Mouse (Mus musculus) G1E (cell line): ENCODE data around the gene Kti12.

Experiments used
- CTCF ChIP-seq: IDR thresholded peaks from 2 replicates; pipeline ENCODE4 v1.5.1; 2012; ENCODE audit warnings: low read depth, low read length, inconsistent platforms, mixed read lengths
- GATA1 ChIP-seq: IDR thresholded peaks from 2 replicates; pipeline ENCODE4 v1.6.1; 2012; ENCODE audit warnings: borderline replicate concordance, low read length, inconsistent platforms, mixed read lengths
- GATA2 ChIP-seq: IDR thresholded peaks from 2 replicates; pipeline ENCODE4 v1.6.1; 2012; ENCODE audit warnings: low read depth, low read length, inconsistent platforms, borderline replicate concordance
- POLR2AphosphoS5 ChIP-seq: IDR thresholded peaks from 2 replicates; pipeline ENCODE4 v1.6.1; 2012; ENCODE audit warnings: low read depth, low read length, inconsistent platforms; ENCODE audit not compliant: insufficient replicate concordance
- TAL1 ChIP-seq: conservative IDR thresholded peaks from 2 replicates; pipeline ENCODE4 v1.6.1; 2012; ENCODE audit warnings: low read depth, low read length, inconsistent platforms, mixed read lengths

- TF ChIP-seq CTCF = no peak
- TF ChIP-seq GATA2 = no peak
- no peak for TF ChIP-seq TAL1
- no peak for TF ChIP-seq GATA1
- TF ChIP-seq POLR2AphosphoS5 = no peak
These were observed 30.3 kb downstream of the Kti12 start for GRCm38 (mm10) chr4:108877901-108878300.
